Mouse (Mus musculus): Measurements from ENCODE around the gene Tgif1.

Tgif1 gene

GRCm38 (mm10) chr17:70853436-70853905 is at the start of gene Tgif1:
Gene Tgif1 (minus strand): TSS chr17:70853546.
- DNase-seq (ENCODE audit: low spot score): peak; percentile 79

- no peak for DNase-seq (ENCODE audit: low spot score)
Measured at GRCm38 (mm10) chr17:70900660-70901059, 47.3 kb upstream of the Tgif1 start.

GRCm38 (mm10) chr17:70899642-70900041 is 46.3 kb upstream of the Tgif1 start:
- DNase-seq (ENCODE audit: low spot score): no peak

GRCm38 (mm10) chr17:70894867-70895266 is 41.5 kb upstream of the Tgif1 start:
- DNase-seq (ENCODE audit: low spot score): no peak

- no peak for DNase-seq (ENCODE audit: low spot score)
Measured at GRCm38 (mm10) chr17:70893151-70893550, 39.8 kb upstream of the Tgif1 start.

- DNase-seq (ENCODE audit: low spot score): no peak
Measured at GRCm38 (mm10) chr17:70892288-70893096, 39.1 kb upstream of the Tgif1 start.

- no peak for DNase-seq (ENCODE audit: low spot score)
Measured at GRCm38 (mm10) chr17:70890571-70890970, 37.2 kb upstream of the Tgif1 start.

- no peak for DNase-seq (ENCODE audit: low spot score)
Measured at GRCm38 (mm10) chr17:70888657-70889056, 35.3 kb upstream of the Tgif1 start.

GRCm38 (mm10) chr17:70887848-70888247 is 34.5 kb upstream of the Tgif1 start:
- peak; percentile 14 for DNase-seq (ENCODE audit: low spot score)

- peak; percentile 46 for DNase-seq (ENCODE audit: low spot score)
Measured at GRCm38 (mm10) chr17:70886641-70887391, 33.5 kb upstream of the Tgif1 start.

- no peak for DNase-seq (ENCODE audit: low spot score)
Measured at GRCm38 (mm10) chr17:70885868-70886267, 32.5 kb upstream of the Tgif1 start.

- no peak for DNase-seq (ENCODE audit: low spot score)
Measured at GRCm38 (mm10) chr17:70881934-70882333, 28.6 kb upstream of the Tgif1 start.

GRCm38 (mm10) chr17:70881194-70881593 is 27.8 kb upstream of the Tgif1 start:
- DNase-seq (ENCODE audit: low spot score): no peak

- no peak for DNase-seq (ENCODE audit: low spot score)
Measured at GRCm38 (mm10) chr17:70878237-70878636, 24.9 kb upstream of the Tgif1 start.

- DNase-seq (ENCODE audit: low spot score): no peak
Measured at GRCm38 (mm10) chr17:70873778-70874124, 20.4 kb upstream of the Tgif1 start.

- DNase-seq (ENCODE audit: low spot score): no peak
Measured at GRCm38 (mm10) chr17:70872936-70873777, 19.8 kb upstream of the Tgif1 start.

GRCm38 (mm10) chr17:70872094-70872929 is 19.0 kb upstream of the Tgif1 start:
- DNase-seq (ENCODE audit: low spot score): no peak

GRCm38 (mm10) chr17:70871676-70872075 is 18.3 kb upstream of the Tgif1 start:
- no peak for DNase-seq (ENCODE audit: low spot score)

GRCm38 (mm10) chr17:70870581-70870980 is 17.2 kb upstream of the Tgif1 start:
- no peak for DNase-seq (ENCODE audit: low spot score)

- DNase-seq (ENCODE audit: low spot score): no peak
Measured at GRCm38 (mm10) chr17:70868577-70869229, 15.4 kb upstream of the Tgif1 start.
